Mouse (Mus musculus) spleen, embryonic (tissue): ENCODE data around the gene Nup107.

Experiments
- CTCF ChIA-PET: fragments of 350-600 bp; sonication (Branson Sonifier 250); formaldehyde crosslinking; loops from one replicate; lab custom pipeline; 2022; lab: Charles Lee

The Nup107 gene

GRCm38 (mm10) chr10:117766111-117766895 is 26.2 kb downstream of the Nup107 start:
- CTCF ChIA-PET: no interaction called here

- CTCF ChIA-PET: no interaction called here
Measured at GRCm38 (mm10) chr10:117765116-117765894, 27.2 kb downstream of the Nup107 start.

- CTCF ChIA-PET: no interaction called here
Measured at GRCm38 (mm10) chr10:117764598-117764997, 27.9 kb downstream of the Nup107 start.

GRCm38 (mm10) chr10:117763588-117764190 is 28.8 kb downstream of the Nup107 start:
- CTCF ChIA-PET: interaction anchor here (0.7 kb wide), 1 partner anchor 392 kb away, joined by 5 read pairs; no protein-coding TSS in a partner anchor

GRCm38 (mm10) chr10:117762966-117763365 is 29.5 kb downstream of the Nup107 start:
- CTCF ChIA-PET: interaction anchor here (0.7 kb wide), 1 partner anchor 393 kb away, joined by 5 read pairs; no protein-coding TSS in a partner anchor

GRCm38 (mm10) chr10:117762281-117762830 is 30.1 kb downstream of the Nup107 start:
- CTCF ChIA-PET: no interaction called here

- CTCF ChIA-PET: no interaction called here
Measured at GRCm38 (mm10) chr10:117761551-117761950, 31.0 kb downstream of the Nup107 start.

GRCm38 (mm10) chr10:117760831-117761335 is 31.6 kb downstream of the Nup107 start:
- CTCF ChIA-PET: no interaction called here

- CTCF ChIA-PET: interaction anchor here (0.6 kb wide), 1 partner anchor 36 kb away, joined by 3 read pairs; no protein-coding TSS in a partner anchor
Measured at GRCm38 (mm10) chr10:117759844-117760630, 32.5 kb downstream of the Nup107 start.

GRCm38 (mm10) chr10:117758749-117759727 is 33.5 kb downstream of the Nup107 start:
- CTCF ChIA-PET: interaction anchor here (0.6 to 0.7 kb wide), 3 partner anchors 10 to 213 kb away, joined by 3 to 5 read pairs (median 3); no protein-coding TSS in a partner anchor

- CTCF ChIA-PET: interaction anchor here (0.7 kb wide), 1 partner anchor 214 kb away, joined by 3 read pairs; no protein-coding TSS in a partner anchor
Measured at GRCm38 (mm10) chr10:117758344-117758743, 34.2 kb downstream of the Nup107 start.

- CTCF ChIA-PET: no interaction called here
Measured at GRCm38 (mm10) chr10:117757796-117758342, 34.6 kb downstream of the Nup107 start.

- CTCF ChIA-PET: no interaction called here
Measured at GRCm38 (mm10) chr10:117757259-117757658, 35.2 kb downstream of the Nup107 start.

GRCm38 (mm10) chr10:117756784-117757183 is 35.7 kb downstream of the Nup107 start:
- CTCF ChIA-PET: no interaction called here

GRCm38 (mm10) chr10:117755799-117756467 is 36.6 kb downstream of the Nup107 start:
- CTCF ChIA-PET: no interaction called here

- CTCF ChIA-PET: interaction anchor here (0.5 kb wide), 1 partner anchor 349 kb away, joined by 18 read pairs; no protein-coding TSS in a partner anchor
Measured at GRCm38 (mm10) chr10:117755086-117755798, 37.3 kb downstream of the Nup107 start.

- CTCF ChIA-PET: interaction anchor here (0.5 kb wide), 1 partner anchor 350 kb away, joined by 18 read pairs; no protein-coding TSS in a partner anchor
Measured at GRCm38 (mm10) chr10:117754609-117754940, 37.9 kb downstream of the Nup107 start.
